9 mouse cellular contexts compared by ENCODE assay signal in the genomic region with DNA sequence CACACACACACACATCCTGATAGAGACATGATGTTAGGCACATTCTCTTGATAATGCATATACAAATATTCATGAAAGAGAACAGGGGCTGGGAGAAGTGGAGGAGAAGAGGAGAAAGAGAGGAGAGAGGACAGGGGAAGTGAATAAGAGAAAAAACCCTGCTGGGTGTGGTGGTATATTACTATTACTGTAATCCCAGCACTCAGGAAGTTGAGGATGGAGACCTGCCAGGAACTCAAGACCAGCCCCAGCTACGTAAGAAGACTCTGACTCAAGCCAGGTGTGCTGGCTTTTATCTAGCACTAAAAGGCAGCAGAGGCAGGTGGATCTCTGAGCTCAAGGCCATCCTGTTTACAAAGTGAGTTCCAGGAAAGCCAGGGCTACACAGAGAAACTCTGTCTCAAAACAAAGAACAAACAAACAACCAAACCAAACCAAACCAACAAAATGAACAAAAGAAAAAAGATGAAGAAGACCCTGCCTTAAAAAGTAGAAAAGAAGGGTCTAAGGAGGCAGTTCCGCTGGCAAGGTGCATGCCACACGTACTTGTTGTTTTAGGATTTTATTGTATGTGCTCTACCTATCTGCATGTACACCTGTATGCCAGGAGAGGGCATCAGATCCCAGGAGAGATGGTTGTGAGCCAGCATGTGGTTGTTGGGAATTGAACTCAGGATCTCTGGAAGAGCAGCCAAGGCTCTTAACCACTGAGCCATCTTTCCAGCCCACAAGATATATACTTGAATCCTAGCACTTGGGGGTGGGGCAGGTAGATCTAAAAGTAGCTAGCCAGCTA. TPM values are rescaled to one million over a fixed set of nuclear protein-coding genes. Genes with fewer than 3 reads are reported as not detected.
DNase-seq lines count a peak whose midpoint lies in the region; ATAC-seq and TF ChIP-seq lines count a peak whose summit lies in the region.
"Had no signal": no experiment of that assay in that cellular context is flagged by ENCODE, and none has a peak within 500 bp of the region (broad histone marks: within the 10 kb centered on the region; RNA-seq: fewer than 3 reads in every experiment).

No protein-coding gene starts in this region.

- no peak overlapping the region for H3K9ac ChIP-seq in neural tube, embryonic 12.5 days
- H3K9ac ChIP-seq in intestine, postnatal 0 days (ENCODE audit: low read depth, low read length): no peak overlapping the region

- peaks cover under 1% of the 10 kb centered on the region; the same call in 1 of the 2 replicates for H3K36me3 ChIP-seq in neural tube, embryonic 12.5 days
- H3K36me3 ChIP-seq in intestine, postnatal 0 days (ENCODE audit: control insufficient read depth, insufficient read depth): no peaks in the 10 kb centered on the region

- H3K27me3 ChIP-seq in neural tube, embryonic 12.5 days (replicated peaks): no peaks in the 10 kb centered on the region
- no peaks in the 10 kb centered on the region for H3K27me3 ChIP-seq in intestine, postnatal 0 days (replicated peaks; ENCODE audit: control insufficient read depth, insufficient read depth, low read length)

- no peak overlapping the region for H3K4me3 ChIP-seq in neural tube, embryonic 12.5 days
- no peak overlapping the region for H3K4me3 ChIP-seq in intestine, postnatal 0 days (ENCODE audit: low read depth, low read length)

- no peaks in the 10 kb centered on the region for H3K4me1 ChIP-seq in neural tube, embryonic 12.5 days
- H3K4me1 ChIP-seq in intestine, postnatal 0 days (replicated peaks; ENCODE audit: control insufficient read depth, insufficient read depth, low read length): peaks cover 4% of the 10 kb centered on the region; the same call in 1 of the 2 replicates

- H3K4me2 ChIP-seq in neural tube, embryonic 12.5 days (replicated peaks): peak overlapping the region; percentile 54
- H3K4me2 ChIP-seq in intestine, postnatal 0 days (replicated peaks; ENCODE audit: low read depth): no peak overlapping the region

- no peak overlapping the region for H3K27ac ChIP-seq in neural tube, embryonic 12.5 days
- peak overlapping the region; percentile 64; the same call in 1 of the 2 replicates for H3K27ac ChIP-seq in intestine, postnatal 0 days (ENCODE audit: low read depth, low read length)

- DNase-seq in heart, adult 11 months: peak; percentile 93
- DNase-seq in heart, postnatal 36 days: no peak
- no peak for DNase-seq in neural tube, embryonic 10.5 days (ENCODE audit: extremely low spot score, low spot score)
- no peak for DNase-seq in adrenal gland, adult 18-20 months (ENCODE audit: low spot score in 2 of 2)
- DNase-seq in cerebellum, adult 11 months: no peak
- no peak for DNase-seq in right cerebral cortex, postnatal 4 days
- DNase-seq: B cell, adult 2 months had no signal

- intact Hi-C loops in heart, postnatal 36 days (cut with DNase I): no loop called here

- H3K9me3 ChIP-seq in neural tube, embryonic 12.5 days: no peaks in the 10 kb centered on the region
- H3K9me3 ChIP-seq in intestine, postnatal 0 days (ENCODE audit: control insufficient read depth): no peaks in the 10 kb centered on the region

- TF ChIP-seq CTCF in intestine, postnatal 0 days (IDR thresholded peaks at IDR 0.05; ENCODE audit: low read depth): peak; percentile 53

- no peak for ATAC-seq in neural tube, embryonic 12.5 days (ENCODE audit: low FRiP score, low read depth)
- 0 out of 2 replicates have a peak, but pooled peaks have one; percentile 5 for ATAC-seq in intestine, postnatal 0 days

- 87% methylated on average over 3 of the region's 3 CpGs for WGBS in neural tube, embryonic 12.5 days
- WGBS in intestine, postnatal 0 days: 74% methylated on average over 3 of the region's 3 CpGs

RNA-seq across cellular contexts. Expression of a gene that starts 6.3 kb away (rescaled TPM):
- total RNA-seq in heart, postnatal 36 days (2021): 10 to 100 TPM; 14.5 to 19.7 TPM
- 88.3 and 95.6 TPM in 2 replicates for polyA plus RNA-seq in neural tube, embryonic 12.5 days (2016; fragmentation: Nextera tagmentation; extraction: Ambion mirVana)
- polyA plus RNA-seq in intestine, postnatal 0 days (2015; fragmentation: Nextera tagmentation; extraction: Ambion mirVana): 27.0 and 27.4 TPM in 2 replicates
- total RNA-seq in adrenal gland, adult 18-20 months (2021): 10 to 100 TPM; 30.5 to 37.8 TPM

RNA-seq across cellular contexts. Expression of a gene that starts 12.7 kb away (rescaled TPM):
- 1,000 to 10,000 TPM; 1,421 to 1,530 TPM for total RNA-seq in heart, postnatal 36 days (2021)
- polyA plus RNA-seq in neural tube, embryonic 12.5 days (2016; fragmentation: Nextera tagmentation; extraction: Ambion mirVana): 233 and 247 TPM in 2 replicates
- polyA plus RNA-seq in intestine, postnatal 0 days (2015; fragmentation: Nextera tagmentation; extraction: Ambion mirVana): 249 and 255 TPM in 2 replicates
- 1,000 to 10,000 TPM in 1 of 2 experiments, 100 to 1,000 TPM in 1; 683 to 1,034 TPM for total RNA-seq in adrenal gland, adult 18-20 months (2021)

RNA-seq across cellular contexts. Expression of a gene that starts 13.6 kb away (rescaled TPM):
- under 1 TPM; 0.50 to 0.92 TPM for total RNA-seq in heart, postnatal 36 days (2021)
- polyA plus RNA-seq in neural tube, embryonic 12.5 days (2016; fragmentation: Nextera tagmentation; extraction: Ambion mirVana): 6.2 and 6.3 TPM in 2 replicates
- 2.0 and 2.8 TPM in 2 replicates for polyA plus RNA-seq in intestine, postnatal 0 days (2015; fragmentation: Nextera tagmentation; extraction: Ambion mirVana)
- total RNA-seq in adrenal gland, adult 18-20 months (2021): 1 to 10 TPM; 1.5 to 3.8 TPM

RNA-seq across cellular contexts. Expression of a gene that starts 17.1 kb away (rescaled TPM):
- total RNA-seq in heart, postnatal 36 days (2021): 10 to 100 TPM; 13.2 to 14.2 TPM
- 52.0 and 54.3 TPM in 2 replicates for polyA plus RNA-seq in neural tube, embryonic 12.5 days (2016; fragmentation: Nextera tagmentation; extraction: Ambion mirVana)
- 11.4 and 12.8 TPM in 2 replicates for polyA plus RNA-seq in intestine, postnatal 0 days (2015; fragmentation: Nextera tagmentation; extraction: Ambion mirVana)
- total RNA-seq in adrenal gland, adult 18-20 months (2021): 10 to 100 TPM; 39.4 to 43.1 TPM

RNA-seq across cellular contexts. Expression of a gene that starts 23.9 kb away (rescaled TPM):
- 10 to 100 TPM; 22.1 to 22.3 TPM for total RNA-seq in heart, postnatal 36 days (2021)
- 103 and 111 TPM in 2 replicates for polyA plus RNA-seq in neural tube, embryonic 12.5 days (2016; fragmentation: Nextera tagmentation; extraction: Ambion mirVana)
- polyA plus RNA-seq in intestine, postnatal 0 days (2015; fragmentation: Nextera tagmentation; extraction: Ambion mirVana): 20.4 and 21.7 TPM in 2 replicates
- total RNA-seq in adrenal gland, adult 18-20 months (2021): 10 to 100 TPM; 38.5 to 41.8 TPM
